In the genomic region with DNA sequence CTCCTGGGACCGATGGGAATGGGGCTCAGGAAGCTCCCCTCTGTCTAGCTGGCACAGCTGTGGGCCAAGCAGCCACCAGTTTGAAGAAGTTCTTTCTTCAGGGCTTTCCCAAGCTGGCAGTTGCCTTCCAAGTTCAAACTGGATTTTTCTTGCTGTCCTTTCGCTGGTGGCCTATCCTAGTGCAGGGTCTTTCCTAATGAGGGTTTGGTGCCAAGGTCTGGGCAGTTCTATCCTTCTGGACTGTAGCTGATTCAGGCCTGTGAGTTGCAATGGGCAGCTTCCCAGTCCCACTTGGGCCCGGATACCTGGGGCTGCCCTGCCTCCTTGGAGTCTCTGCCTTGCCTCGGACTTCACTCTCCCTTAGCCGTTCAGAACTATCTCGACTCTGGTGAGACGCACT, we compare ENCODE assay signal across 12 mouse cellular contexts. TPM values are rescaled to one million over a fixed set of nuclear protein-coding genes. Genes with fewer than 3 reads are reported as not detected.
A peak's percentile ranks its signal among the peaks of the same experiment; 100 is the strongest.
DNase-seq lines count a peak whose midpoint lies in the region; ATAC-seq and TF ChIP-seq lines count a peak whose summit lies in the region.
"Had no signal": no experiment of that assay in that cellular context is flagged by ENCODE, and none has a peak within 500 bp of the region (broad histone marks: within the 10 kb centered on the region; RNA-seq: fewer than 3 reads in every experiment).

No protein-coding gene starts in this region.

- no peak for DNase-seq in frontal cortex, postnatal 10 days (ENCODE audit: low spot score in 2 of 2)
- no peak for DNase-seq in stomach, postnatal 0 days (ENCODE audit: low spot score)
- no peak for DNase-seq in Muller cell, postnatal 12 days (ENCODE audit: inconsistent ontology term)
- DNase-seq in lung, postnatal 36 days: no peak
- DNase-seq in thymus, postnatal 10 days (ENCODE audit: low spot score in 2 of 2): no peak
- DNase-seq: cerebellum, adult 11-12 months; kidney, postnatal 25 days had no signal

- no peaks in the 10 kb centered on the region for H3K36me3 ChIP-seq in stomach, embryonic 16.5 days (ENCODE audit: control insufficient read depth, insufficient read depth, low read length)
- no peaks in the 10 kb centered on the region for H3K36me3 ChIP-seq in stomach, postnatal 0 days (ENCODE audit: control insufficient read depth, insufficient read depth, low read length)
- H3K36me3 ChIP-seq in limb, embryonic 13.5 days: no peaks in the 10 kb centered on the region
- H3K36me3 ChIP-seq: intestine, embryonic 15.5 days; liver, embryonic 15.5 days had no signal

- H3K4me1 ChIP-seq in stomach, embryonic 16.5 days (ENCODE audit: control insufficient read depth, insufficient read depth, low read length): peaks cover 7% of the 10 kb centered on the region
- H3K4me1 ChIP-seq in stomach, postnatal 0 days (replicated peaks; ENCODE audit: control insufficient read depth, insufficient read depth): no peaks in the 10 kb centered on the region
- H3K4me1 ChIP-seq in limb, embryonic 13.5 days: peaks cover 27% of the 10 kb centered on the region

- 0 out of 2 replicates have a peak, but pooled peaks have one; percentile 51 for ATAC-seq in frontal cortex, adult (ENCODE audit: low TSS enrichment)
- no peak for ATAC-seq in stomach, embryonic 16.5 days (ENCODE audit: insufficient read depth, low FRiP score)
- ATAC-seq in stomach, postnatal 0 days (ENCODE audit: low FRiP score, low TSS enrichment): no peak
- ATAC-seq in limb, embryonic 13.5 days (ENCODE audit: low FRiP score, low read depth): no peak
- ATAC-seq: intestine, embryonic 15.5 days had no signal

- no peak overlapping the region for H3K4me3 ChIP-seq in stomach, embryonic 16.5 days (replicated peaks; ENCODE audit: low read length)
- no peak overlapping the region for H3K4me3 ChIP-seq in stomach, postnatal 0 days (ENCODE audit: low read depth, low read length)
- H3K4me3 ChIP-seq in limb, embryonic 13.5 days: no peak overlapping the region
- H3K4me3 ChIP-seq: intestine, embryonic 15.5 days; liver, embryonic 15.5 days had no signal

- H3K9ac ChIP-seq in stomach, embryonic 16.5 days (ENCODE audit: low read length): 0 out of 2 replicates have a peak overlapping the region, but pooled peaks have one; percentile 5
- H3K9ac ChIP-seq in stomach, postnatal 0 days (ENCODE audit: low read length): no peak overlapping the region
- no peak overlapping the region for H3K9ac ChIP-seq in limb, embryonic 13.5 days
- H3K9ac ChIP-seq: intestine, embryonic 15.5 days; liver, embryonic 15.5 days had no signal

- H3K9me3 ChIP-seq in stomach, embryonic 16.5 days (replicated peaks; ENCODE audit: control insufficient read depth, low read length): no peaks in the 10 kb centered on the region
- no peaks in the 10 kb centered on the region for H3K9me3 ChIP-seq in stomach, postnatal 0 days (ENCODE audit: control insufficient read depth, low read length)
- no peaks in the 10 kb centered on the region for H3K9me3 ChIP-seq in limb, embryonic 13.5 days
- H3K9me3 ChIP-seq: intestine, embryonic 15.5 days; liver, embryonic 15.5 days had no signal

- no peak overlapping the region for H3K4me2 ChIP-seq in stomach, embryonic 16.5 days (ENCODE audit: low read depth, low read length)
- no peak overlapping the region for H3K4me2 ChIP-seq in stomach, postnatal 0 days (replicated peaks; ENCODE audit: low read depth)
- H3K4me2 ChIP-seq in limb, embryonic 13.5 days (replicated peaks): no peak overlapping the region
- H3K4me2 ChIP-seq: intestine, embryonic 15.5 days; liver, embryonic 15.5 days had no signal

- H3K27ac ChIP-seq in stomach, embryonic 16.5 days (ENCODE audit: low read length): no peak overlapping the region
- H3K27ac ChIP-seq in stomach, postnatal 0 days (replicated peaks): no peak overlapping the region
- peak overlapping the region; percentile 74; the same call in 1 of the 2 replicates for H3K27ac ChIP-seq in limb, embryonic 13.5 days
- H3K27ac ChIP-seq: intestine, embryonic 15.5 days; liver, embryonic 15.5 days had no signal

- TF ChIP-seq CTCF in stomach, postnatal 0 days (IDR thresholded peaks at IDR 0.05; ENCODE audit: low read depth): no peak

- no peak for TF ChIP-seq EP300 in stomach, postnatal 0 days (optimal IDR thresholded peaks at IDR 0.05)

- WGBS in stomach, embryonic 16.5 days: 68% methylated on average over 7 of the region's 7 CpGs
- 76% methylated on average over 7 of the region's 7 CpGs for WGBS in stomach, postnatal 0 days
- WGBS in limb, embryonic 13.5 days: 54% methylated on average over 7 of the region's 7 CpGs

- no peaks in the 10 kb centered on the region for H3K27me3 ChIP-seq in stomach, embryonic 16.5 days (ENCODE audit: control insufficient read depth, insufficient read depth, low read length)
- no peaks in the 10 kb centered on the region for H3K27me3 ChIP-seq in stomach, postnatal 0 days (ENCODE audit: control insufficient read depth, insufficient read depth, low read length)
- H3K27me3 ChIP-seq in limb, embryonic 13.5 days: no peaks in the 10 kb centered on the region
- H3K27me3 ChIP-seq: intestine, embryonic 15.5 days had no signal

RNA-seq across cellular contexts. Expression of a gene that starts 15.1 kb away (rescaled TPM):
- polyA plus RNA-seq in stomach, embryonic 16.5 days (2015; fragmentation: Nextera tagmentation; extraction: Ambion mirVana): 308 and 311 TPM in 2 replicates
- polyA plus RNA-seq in stomach, postnatal 0 days (2015; fragmentation: Nextera tagmentation; extraction: Ambion mirVana): 189 and 195 TPM in 2 replicates
- 383 and 392 TPM in 2 replicates for polyA plus RNA-seq in limb, embryonic 13.5 days (2015; fragmentation: Nextera tagmentation; extraction: Ambion mirVana)

RNA-seq across cellular contexts. Expression of a gene that starts 19.1 kb away (rescaled TPM):
- polyA plus RNA-seq in stomach, embryonic 16.5 days (2015; fragmentation: Nextera tagmentation; extraction: Ambion mirVana): 13.0 and 15.1 TPM in 2 replicates
- polyA plus RNA-seq in stomach, postnatal 0 days (2015; fragmentation: Nextera tagmentation; extraction: Ambion mirVana): 0.95 and 1.1 TPM in 2 replicates
- polyA plus RNA-seq in limb, embryonic 13.5 days (2015; fragmentation: Nextera tagmentation; extraction: Ambion mirVana): 4.3 and 5.3 TPM in 2 replicates

RNA-seq across cellular contexts. Expression of a gene that starts 29.3 kb away (rescaled TPM):
- polyA plus RNA-seq in stomach, embryonic 16.5 days (2015; fragmentation: Nextera tagmentation; extraction: Ambion mirVana): 0.42 and 2.0 TPM in 2 replicates
- 2.1 and 2.9 TPM in 2 replicates for polyA plus RNA-seq in stomach, postnatal 0 days (2015; fragmentation: Nextera tagmentation; extraction: Ambion mirVana)
- 0.74 and 1.0 TPM in 2 replicates for polyA plus RNA-seq in limb, embryonic 13.5 days (2015; fragmentation: Nextera tagmentation; extraction: Ambion mirVana)

RNA-seq across cellular contexts. Expression of a gene that starts 41.2 kb away (rescaled TPM):
- polyA plus RNA-seq in stomach, embryonic 16.5 days (2015; fragmentation: Nextera tagmentation; extraction: Ambion mirVana): 14.9 and 16.3 TPM in 2 replicates
- 16.3 and 19.1 TPM in 2 replicates for polyA plus RNA-seq in stomach, postnatal 0 days (2015; fragmentation: Nextera tagmentation; extraction: Ambion mirVana)
- polyA plus RNA-seq in limb, embryonic 13.5 days (2015; fragmentation: Nextera tagmentation; extraction: Ambion mirVana): 8.0 and 8.6 TPM in 2 replicates
